Mouse (Mus musculus) lung, postnatal 10 days (tissue): ENCODE measurements around the gene Tmem259.

Source experiments
- DNase-seq: peaks from one replicate; pipeline ENCODE4 v3.0.0; 2021

The Tmem259 gene

GRCm38 (mm10) chr10:79984195-79984816 is at the start of gene Tmem259:
Tmem259 (minus strand) TSS chr10:79984330.
- DNase-seq, result peak; percentile 94

DNA sequence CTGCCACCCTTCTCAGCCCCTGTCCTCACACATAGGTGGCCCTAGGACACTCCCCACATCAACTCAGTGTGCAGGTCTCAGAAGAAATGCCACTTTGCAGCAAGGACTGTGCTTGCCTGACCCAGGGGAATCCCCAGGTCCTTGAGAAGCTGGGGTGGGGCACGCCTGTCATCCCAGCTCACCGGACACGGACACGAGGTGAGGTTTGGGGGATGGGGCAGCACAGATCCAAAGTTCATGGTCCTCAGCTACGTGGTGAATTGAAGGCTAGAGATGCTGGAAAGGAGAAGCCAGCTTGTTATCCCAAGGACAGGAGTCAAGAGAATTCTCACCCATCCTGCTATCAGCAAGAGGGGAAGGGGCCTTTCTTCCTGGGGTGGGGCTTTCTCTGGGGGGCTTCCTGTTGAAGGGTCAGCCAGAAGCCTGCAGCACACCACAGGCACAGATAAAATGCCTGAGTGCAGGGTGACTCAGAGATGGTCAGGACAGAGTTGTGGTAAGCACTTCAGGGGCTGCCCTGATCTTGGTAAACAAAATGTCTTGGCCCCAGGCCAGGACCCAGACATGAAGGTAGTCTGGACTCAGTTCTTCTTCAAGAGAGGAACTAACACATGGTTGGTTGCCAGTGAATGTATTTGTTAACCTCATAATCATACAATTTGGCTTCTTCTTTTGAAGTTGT is 48.8 kb upstream of the Tmem259 start:
- peak; percentile 84 for DNase-seq

DNA sequence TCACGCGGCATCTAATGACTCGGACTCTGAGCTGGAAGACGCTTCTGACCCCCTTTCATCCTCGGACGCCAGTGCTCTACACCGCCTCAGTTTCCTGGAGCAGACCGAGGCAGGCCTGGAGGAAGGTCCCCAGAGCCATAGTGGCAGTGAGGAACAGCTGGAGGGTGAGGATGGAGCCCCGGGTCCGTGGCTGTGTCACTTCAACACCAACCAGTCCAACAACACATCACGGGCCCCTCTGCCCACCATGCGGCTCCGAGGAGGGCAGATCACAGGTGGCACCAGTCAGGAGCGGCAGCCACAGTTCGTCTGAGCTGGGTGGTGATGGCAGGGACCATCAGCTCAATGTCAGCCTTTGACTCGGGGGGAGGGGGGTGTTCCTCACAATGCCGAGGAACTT is 46.6 kb upstream of the Tmem259 start:
- DNase-seq, result no peak

GRCm38 (mm10) chr10:80030191-80030590 is 46.1 kb upstream of the Tmem259 start:
- no peak for DNase-seq

DNA sequence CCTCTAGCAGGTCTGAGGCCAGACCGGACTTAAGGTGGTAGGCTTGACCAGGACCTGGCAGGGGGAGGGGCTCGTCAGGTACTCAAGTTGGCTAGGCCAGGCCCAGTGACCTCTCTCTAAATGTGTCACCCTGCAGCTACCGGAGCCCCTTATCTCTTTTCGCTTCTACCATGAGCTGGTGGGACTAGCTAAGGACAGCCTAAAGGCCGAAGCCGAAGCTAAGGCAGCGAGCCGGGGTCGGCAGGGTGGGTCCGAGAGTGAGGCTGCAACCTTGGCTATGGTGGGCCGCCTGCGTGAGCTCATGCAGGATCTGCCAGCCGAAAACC is 44.4 kb upstream of the Tmem259 start:
- DNase-seq, result no peak

DNA sequence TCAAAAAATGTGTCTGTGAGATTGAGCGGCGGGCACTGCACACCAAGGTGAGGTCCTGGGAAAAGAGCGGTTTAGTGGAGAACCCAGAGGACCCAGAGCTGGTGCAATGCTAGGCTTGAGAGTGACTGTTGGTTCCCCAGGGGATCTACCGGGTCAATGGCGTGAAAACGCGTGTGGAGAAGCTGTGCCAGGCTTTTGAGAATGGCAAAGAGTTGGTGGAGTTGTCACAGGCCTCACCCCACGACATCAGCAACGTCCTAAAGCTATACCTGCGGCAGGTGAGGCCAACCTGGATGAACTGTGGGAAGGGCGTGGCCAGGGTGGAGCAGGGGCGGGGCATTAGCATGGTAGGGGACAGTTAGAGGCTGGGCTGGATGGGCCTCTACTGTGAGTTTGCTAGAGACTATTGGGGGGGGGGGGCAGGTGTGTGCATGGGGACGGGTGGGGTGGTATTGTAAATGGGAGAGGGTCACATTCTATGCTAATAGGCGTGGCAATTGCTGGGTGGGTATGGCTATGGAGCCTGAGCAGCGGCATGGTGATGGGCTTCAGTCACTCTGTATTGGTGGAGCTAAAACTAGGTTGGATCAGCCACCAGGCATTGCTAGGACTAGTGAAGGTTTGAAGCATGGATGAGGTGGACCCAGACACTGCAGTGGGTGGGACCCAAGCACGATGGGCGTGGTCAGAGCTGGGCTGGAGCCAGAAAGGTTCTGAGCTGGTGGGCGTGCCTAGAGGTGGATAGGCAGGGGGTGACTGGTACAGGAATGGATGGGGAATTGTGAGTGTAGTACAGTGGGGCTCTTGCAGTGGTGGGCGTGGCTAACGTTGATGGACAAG is 43.8 kb upstream of the Tmem259 start:
- DNase-seq, result no peak

GRCm38 (mm10) chr10:80025889-80026288 is 41.8 kb upstream of the Tmem259 start:
- peak; percentile 54 for DNase-seq

DNA sequence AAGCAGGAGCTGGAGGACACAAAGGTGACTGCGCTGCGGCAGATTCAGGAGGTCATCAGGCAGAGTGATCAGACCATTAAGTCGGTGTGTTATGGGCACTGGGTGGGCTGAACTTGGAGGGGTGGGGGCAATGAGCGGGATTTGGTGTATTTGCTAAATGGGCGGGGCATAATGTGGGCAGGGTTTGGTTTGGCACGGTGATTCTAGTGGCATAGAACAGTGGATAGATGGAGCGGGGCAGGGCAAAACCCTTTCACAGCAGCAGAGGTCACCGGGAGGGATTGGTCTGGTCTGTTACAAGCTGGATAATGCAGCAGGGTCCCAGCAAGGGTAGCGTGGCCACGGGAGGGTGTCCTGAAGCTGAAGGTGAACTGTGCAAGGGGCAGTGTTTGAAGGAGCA is 41.3 kb upstream of the Tmem259 start:
- no peak for DNase-seq

DNA sequence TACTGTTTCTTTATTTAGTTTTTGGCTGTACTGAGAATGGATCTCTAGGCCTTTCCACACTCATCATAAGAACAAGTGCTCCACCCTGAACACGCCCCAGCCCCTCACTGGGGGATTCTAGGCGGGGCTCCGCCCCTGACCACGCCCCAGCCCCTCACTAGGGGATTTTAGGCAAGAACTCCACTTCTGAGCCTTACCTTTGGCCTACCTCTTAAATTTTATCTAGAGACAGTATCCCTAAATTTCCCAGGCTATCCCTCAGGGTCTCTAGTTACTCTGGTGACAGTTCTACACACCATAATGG is 40.9 kb upstream of the Tmem259 start:
- DNase-seq, result no peak

DNA sequence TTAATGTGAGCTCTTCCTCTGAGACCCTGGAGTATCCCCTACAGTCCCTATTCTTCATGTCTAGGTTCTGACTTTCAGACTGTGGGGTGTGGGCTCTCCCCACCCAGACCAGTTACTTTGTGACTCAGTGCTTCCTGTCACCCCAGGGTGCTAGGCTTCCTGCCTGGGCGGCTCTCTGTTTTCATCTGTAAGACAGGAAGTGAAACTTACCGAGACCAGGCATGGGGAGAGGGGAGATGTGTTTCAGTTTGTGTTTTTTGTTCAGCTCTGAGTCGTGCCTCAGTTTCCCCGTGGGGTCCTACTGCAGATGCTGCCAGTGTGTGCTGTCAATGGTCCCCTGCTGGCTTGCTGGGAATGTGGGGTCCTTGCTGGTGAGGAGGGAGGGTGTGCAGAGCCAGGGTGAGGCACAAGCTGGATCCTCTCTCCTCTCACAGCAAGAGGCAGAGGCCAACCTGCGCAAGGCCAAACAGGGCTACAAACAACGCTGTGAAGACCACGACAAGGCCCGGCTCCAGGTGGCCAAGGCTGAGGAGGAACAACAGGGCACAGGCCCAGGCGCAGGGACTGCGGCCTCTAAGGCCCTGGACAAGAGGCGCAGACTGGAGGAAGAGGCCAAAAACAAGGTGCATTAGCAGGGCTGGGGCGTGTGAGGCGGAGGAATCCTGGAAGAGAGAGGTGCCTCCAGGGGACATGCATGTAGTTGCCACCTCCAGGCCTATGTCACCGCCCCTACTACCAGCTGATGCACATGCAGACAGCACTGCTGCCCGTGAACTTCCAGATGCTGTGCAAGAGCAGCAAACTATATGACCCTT is 40.3 kb upstream of the Tmem259 start:
- DNase-seq, result no peak

- DNase-seq, result no peak
These were observed 39.6 kb upstream of the Tmem259 start for GRCm38 (mm10) chr10:80023758-80024157.

GRCm38 (mm10) chr10:80022806-80023205 is 38.7 kb upstream of the Tmem259 start:
- DNase-seq, result no peak

DNA sequence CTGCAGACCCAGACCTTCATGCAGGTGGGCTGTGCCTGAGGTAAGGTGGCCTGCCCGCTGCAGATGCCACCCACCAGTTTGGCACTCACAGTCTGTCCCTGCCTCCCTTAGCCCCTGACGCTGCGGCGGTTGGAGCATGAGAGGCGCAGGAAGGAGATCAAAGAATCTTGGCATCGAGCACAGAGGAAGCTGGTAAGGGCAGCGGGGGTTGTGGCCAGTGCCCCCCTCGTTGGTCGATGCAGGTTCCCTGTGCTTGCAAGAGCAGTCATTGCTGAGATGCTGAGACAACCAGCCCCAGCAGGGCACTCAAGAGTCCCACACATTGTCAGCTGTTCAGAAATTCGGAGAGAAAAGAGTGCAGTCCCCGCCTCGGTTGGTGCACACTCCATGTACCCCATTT is 38.0 kb upstream of the Tmem259 start:
- DNase-seq, result no peak

GRCm38 (mm10) chr10:80021320-80021641 is 37.2 kb upstream of the Tmem259 start:
- DNase-seq, result no peak

- DNase-seq, result no peak
These were observed 36.6 kb upstream of the Tmem259 start for GRCm38 (mm10) chr10:80020603-80021319.

GRCm38 (mm10) chr10:80020191-80020590 is 36.1 kb upstream of the Tmem259 start:
- DNase-seq, result no peak

DNA sequence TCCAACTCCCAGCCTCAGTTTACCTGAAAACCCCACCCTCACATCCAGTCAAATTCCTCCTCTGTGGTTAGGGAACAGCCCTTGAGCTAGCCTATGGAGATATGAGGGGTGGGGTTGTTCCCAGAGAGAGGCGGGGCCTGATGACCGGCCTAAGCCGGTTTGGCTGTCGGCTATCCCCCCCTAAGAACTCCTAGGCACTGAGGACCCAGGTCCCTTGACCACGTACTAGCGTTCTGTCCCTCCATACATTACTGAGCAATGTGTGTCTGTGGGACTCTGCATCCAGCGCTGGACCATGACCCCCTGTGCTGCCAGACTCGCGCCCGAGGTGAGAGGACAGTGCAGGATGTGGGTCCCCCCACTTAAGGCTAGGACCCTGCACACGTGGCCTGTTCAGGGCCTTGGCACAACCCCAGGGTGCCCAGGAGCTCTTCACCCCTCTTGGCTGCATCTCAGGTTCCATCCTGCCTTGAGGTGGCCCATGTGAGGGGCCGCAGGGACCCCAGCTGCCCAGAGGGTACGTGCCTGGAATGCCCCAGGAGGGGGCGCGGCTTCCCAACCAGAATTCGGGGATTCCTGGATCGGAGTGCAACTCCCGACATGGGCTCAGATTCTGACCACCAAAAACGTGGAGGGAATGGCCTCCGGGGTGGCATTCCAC is 35.5 kb upstream of the Tmem259 start:
- peak; percentile 65 for DNase-seq

DNA sequence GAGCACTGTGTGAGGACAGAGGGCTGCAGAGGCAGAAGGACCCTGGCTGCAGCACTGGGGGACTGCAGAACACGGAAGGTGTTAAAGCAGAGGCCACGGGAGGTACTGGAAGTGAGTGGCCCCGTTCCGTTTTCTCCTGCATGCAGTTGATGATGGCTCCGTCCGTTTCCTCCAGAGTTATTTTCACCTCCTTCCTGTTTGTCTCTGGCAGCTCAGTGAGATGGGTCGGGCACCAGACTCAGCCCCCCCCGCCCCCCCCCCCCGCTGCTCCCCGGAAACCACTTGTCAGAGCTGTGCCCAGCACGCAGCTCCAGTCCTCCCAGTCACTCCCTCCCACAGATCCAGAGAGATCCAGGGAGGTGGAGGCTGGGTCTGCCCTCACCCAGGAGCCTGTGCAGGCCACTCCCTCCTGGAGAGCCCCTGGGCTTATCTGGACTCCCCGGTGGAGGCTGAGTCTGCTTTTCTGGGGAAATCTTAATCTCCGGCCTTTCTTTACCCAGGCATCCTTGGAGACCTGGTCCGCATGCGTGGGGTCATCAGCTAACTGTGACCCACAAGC is 34.7 kb upstream of the Tmem259 start:
- peak; percentile 74 for DNase-seq

- DNase-seq, result no peak
These were observed 33.6 kb upstream of the Tmem259 start for GRCm38 (mm10) chr10:80017771-80018170.

DNA sequence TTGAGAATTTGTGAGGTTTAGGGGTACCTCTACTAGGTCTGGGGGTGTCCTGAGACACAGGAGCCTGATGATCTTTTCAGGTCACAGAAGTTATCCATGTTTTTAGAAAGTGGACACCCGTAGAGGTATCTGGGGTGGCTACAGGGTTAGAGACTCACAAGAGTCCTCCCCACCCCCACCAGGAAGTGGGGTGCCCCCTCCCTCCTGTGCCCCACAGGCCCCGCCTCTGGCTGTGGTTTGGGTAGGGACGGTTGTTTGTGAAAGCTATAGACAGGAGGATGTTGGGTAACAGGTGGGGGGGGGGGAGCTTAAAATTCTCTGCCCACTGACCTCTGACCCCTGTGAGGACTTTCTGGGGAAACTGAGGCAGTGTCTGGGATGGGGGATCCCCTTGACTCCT is 33.2 kb upstream of the Tmem259 start:
- DNase-seq, result peak; percentile 80

DNA sequence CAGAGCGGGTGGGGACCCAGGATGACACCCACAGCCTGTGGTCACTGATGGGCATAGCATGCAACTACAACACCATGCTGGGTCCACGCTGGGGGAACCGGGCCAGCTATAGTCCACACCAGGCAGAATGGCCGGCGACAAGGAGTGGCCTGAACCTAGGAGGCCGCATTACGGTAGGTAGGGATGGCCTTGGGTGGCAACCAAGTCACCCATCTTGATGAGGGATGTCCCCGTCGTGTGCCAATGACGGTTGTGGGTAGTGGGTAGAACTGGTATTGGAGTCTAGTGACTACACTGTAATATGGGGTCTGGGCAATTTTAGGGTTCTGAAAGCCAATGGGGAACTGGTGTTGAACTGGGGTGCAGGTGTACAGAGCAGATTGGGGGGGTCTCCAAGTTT is 32.8 kb upstream of the Tmem259 start:
- DNase-seq, result no peak

DNA sequence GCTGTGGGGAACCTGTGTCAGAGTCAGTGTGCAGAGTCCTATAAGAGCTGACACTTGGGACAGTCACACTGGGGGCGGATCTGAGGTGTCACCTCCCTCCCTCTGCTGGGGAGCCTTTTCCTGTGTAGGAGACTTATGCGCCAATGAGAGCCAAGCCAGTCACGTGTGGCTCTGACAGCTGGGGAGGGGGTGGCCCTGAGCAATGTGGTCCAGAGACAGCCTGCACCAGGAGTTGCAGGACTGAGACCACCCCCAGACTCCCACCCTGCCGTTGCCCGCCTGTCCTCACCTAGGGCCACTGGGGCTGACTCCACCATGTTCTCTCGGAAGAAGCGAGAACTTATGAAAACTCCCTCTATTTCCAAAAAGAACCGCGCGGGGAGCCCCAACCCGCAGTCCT is 32.4 kb upstream of the Tmem259 start, which contains the start of gene Arhgap45:
Gene Arhgap45 (plus strand): TSS at position 143 of the 400 bp plus-strand sequence.
- DNase-seq, result peak; percentile 68
